Mouse (Mus musculus): ENCODE data around the gene Lhfpl2. TPM values are rescaled to one million over a fixed set of nuclear protein-coding genes. Genes with fewer than 3 reads are reported as not detected.

Lhfpl2 gene
- polyA plus RNA-seq, 1 experiment from 2014 or later, result 15.1 TPM

DNA sequence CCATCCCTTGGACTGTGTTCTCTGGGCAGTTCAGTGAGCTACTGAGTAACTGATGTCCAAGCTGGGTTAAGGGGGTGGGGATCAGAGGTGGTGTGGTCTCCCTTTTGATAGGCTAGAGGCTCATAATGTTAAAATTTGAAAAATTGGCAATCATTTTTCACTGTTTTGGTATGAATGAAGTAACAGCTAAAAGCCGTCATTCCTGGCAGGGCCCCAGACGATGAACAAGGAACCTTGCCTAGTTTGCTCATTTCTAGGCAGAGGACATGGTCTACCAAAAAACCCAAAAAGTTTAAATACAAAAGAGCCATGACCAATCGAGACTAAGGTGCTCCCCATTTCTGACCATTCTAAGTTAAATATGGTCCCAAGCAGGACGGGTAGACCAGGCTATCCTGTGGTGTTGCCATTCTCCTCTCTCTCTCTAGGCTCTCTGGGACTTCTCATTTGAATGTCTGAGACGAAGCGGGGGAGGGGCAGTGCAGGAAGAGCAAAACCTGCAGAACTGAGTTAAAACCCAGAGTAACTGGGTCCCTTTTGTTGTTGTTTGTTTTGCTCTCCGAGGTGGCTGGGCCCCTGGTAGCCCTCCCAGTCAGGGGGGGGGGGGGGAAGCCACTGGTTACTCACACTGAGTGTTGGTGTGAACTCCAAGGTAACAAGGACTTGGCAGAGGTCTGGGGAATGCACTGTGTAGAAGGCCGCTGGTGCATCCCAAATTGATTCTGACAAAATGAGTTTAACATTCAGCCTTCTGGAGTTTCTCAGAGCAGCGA lies 98.2 kb downstream of the Lhfpl2 start:
- Histone ChIP-seq H3K4me3 (ENCODE audit: low read length) (no peak overlapping the region), H3K27me3 (replicated peaks; ENCODE audit: control insufficient read depth, insufficient read depth, low read length) (no peaks in the 10 kb centered on the region), H3K9me3 (ENCODE audit: control insufficient read depth, low read length) (no peaks in the 10 kb centered on the region), H3K4me1 (ENCODE audit: control insufficient read depth, insufficient read depth, low read length) (peaks cover 25% of the 10 kb centered on the region), H3K4me2 (ENCODE audit: low read depth, low read length) (no peak overlapping the region), H3K36me3 (ENCODE audit: control insufficient read depth, insufficient read depth, low read length) (no peaks in the 10 kb centered on the region), H3K9ac (ENCODE audit: low read depth, low read length) (no peak overlapping the region), H3K27ac (ENCODE audit: low read length) (no peak overlapping the region)
- 59% methylated on average over 9 of the region's 9 CpGs for WGBS
- no peak for ATAC-seq

DNA sequence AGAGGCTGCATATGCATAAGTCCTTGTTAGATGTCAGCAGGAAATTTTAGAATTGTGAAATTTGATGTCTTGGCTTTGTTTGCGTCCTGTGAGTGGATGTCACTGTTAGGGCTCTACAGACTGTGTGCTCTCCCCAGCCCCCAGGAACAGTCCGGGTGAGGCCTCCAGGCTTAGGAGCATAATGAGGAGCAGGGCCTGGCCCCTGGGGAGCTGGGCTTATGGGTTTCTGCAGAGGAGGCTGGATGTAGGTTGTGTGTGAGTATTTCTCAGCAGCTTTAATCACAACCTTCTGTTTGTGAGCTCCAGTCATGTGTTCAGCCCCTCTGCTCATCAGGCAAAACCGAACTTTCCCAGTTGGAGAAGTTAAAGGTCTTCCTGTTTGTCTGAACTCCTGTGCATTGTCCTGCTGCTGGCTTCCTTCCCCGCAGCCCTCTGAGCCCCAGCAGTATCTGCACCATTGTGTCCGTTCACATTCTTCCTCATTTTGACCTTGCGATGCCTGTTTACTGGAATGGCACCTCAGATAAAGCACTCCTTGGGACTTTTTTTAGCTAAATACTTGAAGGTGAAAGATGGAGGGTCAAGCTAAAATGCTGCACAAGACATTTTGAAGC lies 101.4 kb downstream of the Lhfpl2 start:
- no peaks in the 10 kb centered on the region for H3K27me3 ChIP-seq (replicated peaks; ENCODE audit: control insufficient read depth, insufficient read depth, low read length)
- H3K4me2 ChIP-seq (ENCODE audit: low read depth, low read length), result no peak overlapping the region
- peak overlapping the region; percentile 84 for H3K27ac ChIP-seq (ENCODE audit: low read length)
- H3K9me3 ChIP-seq (ENCODE audit: control insufficient read depth, low read length), result no peaks in the 10 kb centered on the region
- peaks cover 25% of the 10 kb centered on the region for H3K4me1 ChIP-seq (ENCODE audit: control insufficient read depth, insufficient read depth, low read length)
- H3K9ac ChIP-seq (ENCODE audit: low read depth, low read length), result peak overlapping the region; percentile 35; the same call in 1 of the 2 replicates
- no peak for ATAC-seq
- H3K4me3 ChIP-seq (ENCODE audit: low read length), result no peak overlapping the region
- H3K36me3 ChIP-seq (ENCODE audit: control insufficient read depth, insufficient read depth, low read length), result no peaks in the 10 kb centered on the region
- WGBS, result 54% methylated on average over 6 of the region's 6 CpGs

DNA sequence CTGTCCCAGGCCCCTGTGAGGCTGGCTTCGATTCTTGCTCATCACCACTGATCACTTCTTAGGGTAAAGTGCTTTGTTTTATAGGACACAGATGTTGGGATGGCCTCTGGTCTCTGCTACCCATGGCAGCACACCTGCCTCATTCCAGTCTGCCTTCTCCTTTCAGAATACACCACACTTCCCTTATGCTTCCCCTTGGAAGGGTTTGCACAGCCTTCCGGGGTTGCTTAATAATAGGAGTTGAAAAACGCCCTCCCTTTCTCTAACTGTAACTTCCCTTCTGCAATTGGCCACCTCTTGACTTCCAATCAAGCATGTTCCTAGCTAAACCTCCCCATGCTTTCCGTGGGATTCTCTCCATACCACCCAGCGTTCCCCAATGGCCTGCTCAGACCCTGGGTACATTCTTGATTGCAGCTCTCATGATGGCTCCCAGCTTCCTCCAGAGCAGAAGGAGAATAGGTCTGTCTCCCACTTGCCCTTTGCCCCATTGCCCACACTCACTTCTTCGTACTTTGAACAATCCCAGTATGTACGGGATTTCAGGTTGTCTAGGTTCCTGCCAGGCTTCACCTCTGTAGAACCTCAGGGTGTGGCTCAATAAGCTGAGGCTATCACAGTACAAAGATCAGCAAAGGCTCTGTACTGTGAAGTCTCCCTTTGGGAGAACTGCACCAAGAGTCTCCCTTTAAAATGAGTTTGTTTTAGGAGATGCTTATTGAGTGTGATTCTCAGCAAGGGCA lies 102.1 kb downstream of the Lhfpl2 start:
- Histone ChIP-seq H3K27ac (ENCODE audit: low read length) (peak overlapping the region; percentile 84), H3K27me3 (replicated peaks; ENCODE audit: control insufficient read depth, insufficient read depth, low read length) (no peaks in the 10 kb centered on the region), H3K4me2 (ENCODE audit: low read depth, low read length) (peak overlapping the region; percentile 17), H3K36me3 (ENCODE audit: control insufficient read depth, insufficient read depth, low read length) (no peaks in the 10 kb centered on the region), H3K4me3 (ENCODE audit: low read length) (no peak overlapping the region), H3K9ac (ENCODE audit: low read depth, low read length) (no peak overlapping the region), H3K9me3 (ENCODE audit: control insufficient read depth, low read length) (no peaks in the 10 kb centered on the region), H3K4me1 (ENCODE audit: control insufficient read depth, insufficient read depth, low read length) (peaks cover 25% of the 10 kb centered on the region)
- ATAC-seq, result peak; percentile 93
- WGBS, result 67% methylated on average over 7 of the region's 7 CpGs

DNA sequence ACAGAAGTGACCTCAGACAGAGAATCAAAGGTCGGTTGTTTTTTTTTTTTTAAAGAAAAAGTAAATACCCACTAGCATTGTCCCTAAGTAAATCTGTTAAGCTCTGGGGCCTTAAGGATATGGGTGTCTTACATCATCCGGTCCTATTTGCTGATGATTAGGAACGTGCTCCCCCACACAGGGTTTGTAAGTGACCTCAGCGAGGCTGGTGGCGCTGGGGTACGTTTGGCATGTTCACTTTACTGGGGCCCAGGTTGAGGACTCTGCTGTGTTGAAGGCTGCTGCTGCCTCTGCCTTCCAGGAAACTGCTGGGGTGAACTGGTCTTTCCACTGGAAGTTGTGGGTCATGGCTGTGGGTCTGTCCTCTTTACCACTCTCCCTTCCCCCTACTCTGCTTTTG lies 106.9 kb downstream of the Lhfpl2 start:
- H3K9ac ChIP-seq (ENCODE audit: low read depth, low read length), result no peak overlapping the region
- H3K9me3 ChIP-seq (ENCODE audit: control insufficient read depth, low read length), result no peaks in the 10 kb centered on the region
- no peaks in the 10 kb centered on the region for H3K36me3 ChIP-seq (ENCODE audit: control insufficient read depth, insufficient read depth, low read length)
- H3K4me2 ChIP-seq (ENCODE audit: low read depth, low read length), result no peak overlapping the region
- peak overlapping the region; percentile 9 for H3K27ac ChIP-seq (ENCODE audit: low read length)
- ATAC-seq, result peak; percentile 12; the same call in 1 of the 2 replicates
- WGBS, result 50% methylated on average over 6 of the region's 6 CpGs
- peaks cover 18% of the 10 kb centered on the region for H3K4me1 ChIP-seq (ENCODE audit: control insufficient read depth, insufficient read depth, low read length)
- H3K4me3 ChIP-seq (ENCODE audit: low read length), result no peak overlapping the region
- no peaks in the 10 kb centered on the region for H3K27me3 ChIP-seq (replicated peaks; ENCODE audit: control insufficient read depth, insufficient read depth, low read length)

GRCm38 (mm10) chr13:94168319-94168718 lies 110.7 kb downstream of the Lhfpl2 start:
- 68% methylated on average over 5 of the region's 5 CpGs for WGBS
- Histone ChIP-seq H3K27me3 (replicated peaks; ENCODE audit: control insufficient read depth, insufficient read depth, low read length) (no peaks in the 10 kb centered on the region), H3K4me3 (ENCODE audit: low read length) (no peak overlapping the region)

GRCm38 (mm10) chr13:94169325-94169916 lies 111.8 kb downstream of the Lhfpl2 start:
- ATAC-seq, result no peak
- 78% methylated on average over 6 of the region's 6 CpGs for WGBS
- H3K9me3 ChIP-seq (ENCODE audit: control insufficient read depth, low read length), result no peaks in the 10 kb centered on the region
- H3K4me2 ChIP-seq (ENCODE audit: low read depth, low read length), result no peak overlapping the region
- no peaks in the 10 kb centered on the region for H3K27me3 ChIP-seq (replicated peaks; ENCODE audit: control insufficient read depth, insufficient read depth, low read length)
- H3K9ac ChIP-seq (ENCODE audit: low read depth, low read length), result no peak overlapping the region
- no peak overlapping the region for H3K27ac ChIP-seq (ENCODE audit: low read length)
- no peaks in the 10 kb centered on the region for H3K36me3 ChIP-seq (ENCODE audit: control insufficient read depth, insufficient read depth, low read length)
- H3K4me3 ChIP-seq (ENCODE audit: low read length), result no peak overlapping the region
- H3K4me1 ChIP-seq (ENCODE audit: control insufficient read depth, insufficient read depth, low read length), result peaks cover 16% of the 10 kb centered on the region

More at GRCm38 (mm10) chr13:94168319-94168718, 110.7 kb downstream of the Lhfpl2 start:
- H3K27ac ChIP-seq (ENCODE audit: low read length), result no peak overlapping the region
- no peak overlapping the region for H3K9ac ChIP-seq (ENCODE audit: low read depth, low read length)
- H3K4me1 ChIP-seq (ENCODE audit: control insufficient read depth, insufficient read depth, low read length), result peaks cover 12% of the 10 kb centered on the region
- no peaks in the 10 kb centered on the region for H3K9me3 ChIP-seq (ENCODE audit: control insufficient read depth, low read length)
- no peaks in the 10 kb centered on the region for H3K36me3 ChIP-seq (ENCODE audit: control insufficient read depth, insufficient read depth, low read length)
- H3K4me2 ChIP-seq (ENCODE audit: low read depth, low read length), result no peak overlapping the region
- no peak for ATAC-seq

DNA sequence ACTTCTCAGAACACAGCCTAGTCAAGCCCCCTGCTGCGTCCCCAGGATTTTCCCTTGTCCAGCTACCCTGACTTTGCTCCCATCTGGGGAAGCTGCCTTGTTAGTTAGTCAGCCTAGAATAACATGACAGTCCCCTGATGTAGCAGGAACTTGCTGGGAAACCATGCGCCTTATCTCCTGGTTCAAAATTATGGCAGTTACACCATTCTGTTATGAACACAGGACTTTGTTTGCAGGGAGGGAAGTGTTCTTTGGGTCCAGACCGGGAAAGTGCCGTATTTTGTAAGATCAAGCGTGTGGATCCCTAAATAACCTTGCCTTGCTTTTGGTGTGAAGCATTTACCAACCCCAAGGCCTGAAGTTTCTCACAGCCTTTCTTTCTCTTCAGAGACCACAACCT lies 114.0 kb downstream of the Lhfpl2 start:
- no peak for ATAC-seq
- Histone ChIP-seq H3K4me3 (ENCODE audit: low read length) (no peak overlapping the region), H3K4me2 (ENCODE audit: low read depth, low read length) (no peak overlapping the region), H3K27ac (ENCODE audit: low read length) (0 out of 2 replicates have a peak overlapping the region, but pooled peaks have one; percentile 17), H3K36me3 (ENCODE audit: control insufficient read depth, insufficient read depth, low read length) (no peaks in the 10 kb centered on the region), H3K9me3 (ENCODE audit: control insufficient read depth, low read length) (no peaks in the 10 kb centered on the region), H3K27me3 (replicated peaks; ENCODE audit: control insufficient read depth, insufficient read depth, low read length) (no peaks in the 10 kb centered on the region), H3K4me1 (ENCODE audit: control insufficient read depth, insufficient read depth, low read length) (peaks cover 19% of the 10 kb centered on the region), H3K9ac (ENCODE audit: low read depth, low read length) (no peak overlapping the region)
- 66% methylated on average over 5 of the region's 5 CpGs for WGBS

GRCm38 (mm10) chr13:94172533-94173310 lies 115.1 kb downstream of the Lhfpl2 start:
- no peak overlapping the region for H3K27ac ChIP-seq (ENCODE audit: low read length)
- H3K4me1 ChIP-seq (ENCODE audit: control insufficient read depth, insufficient read depth, low read length), result peaks cover 19% of the 10 kb centered on the region
- no peaks in the 10 kb centered on the region for H3K36me3 ChIP-seq (ENCODE audit: control insufficient read depth, insufficient read depth, low read length)
- H3K9me3 ChIP-seq (ENCODE audit: control insufficient read depth, low read length), result no peaks in the 10 kb centered on the region
- H3K9ac ChIP-seq (ENCODE audit: low read depth, low read length), result no peak overlapping the region
- H3K4me2 ChIP-seq (ENCODE audit: low read depth, low read length), result no peak overlapping the region
- no peak overlapping the region for H3K4me3 ChIP-seq (ENCODE audit: low read length)
- ATAC-seq, result peak; percentile 23; the same call in 1 of the 2 replicates
- H3K27me3 ChIP-seq (replicated peaks; ENCODE audit: control insufficient read depth, insufficient read depth, low read length), result no peaks in the 10 kb centered on the region
- whole genome bisulfite sequencing, result 82% methylated on average over 15 of the region's 15 CpGs
